Mouse (Mus musculus): ENCODE measurements at regions not wholly inside any gene's neighbourhood (a gene's known extent, or its start where the extent isn't known, plus 50 kb on each side); places are given as distances from the start of the nearest gene placed in this dataset.

GRCm38 (mm10) chr3:39265606-39266005 is 378.9 kb downstream of the Fat4 start:
- no peaks in the 10 kb centered on the region for H3K27me3 ChIP-seq (replicated peaks)

DNA sequence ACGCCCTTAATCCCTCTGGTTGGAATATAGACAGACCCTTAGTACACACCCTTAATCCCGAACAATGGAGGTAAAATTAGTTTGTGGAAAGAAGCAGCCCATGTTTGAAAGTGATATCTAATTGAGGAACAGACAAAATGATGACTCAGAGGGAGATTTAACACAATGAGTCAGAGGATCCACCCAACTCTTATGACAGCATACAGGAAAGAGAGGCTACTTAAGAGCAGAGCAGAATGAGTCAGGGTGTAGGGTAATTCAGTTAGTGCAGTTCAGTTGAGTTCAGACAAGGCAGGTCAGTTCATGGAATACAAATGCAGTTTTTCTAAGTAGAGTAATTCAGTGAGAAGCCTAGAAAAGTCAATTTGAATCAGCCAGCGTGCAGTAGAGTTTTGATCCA is 382.6 kb downstream of the Fat4 start:
- no peaks in the 10 kb centered on the region for H3K36me3 ChIP-seq (replicated peaks in 1 of 2; ENCODE audit: control insufficient read depth in 1 of 2, insufficient read depth in 1 of 2, low read length in 1 of 2)
- peak overlapping the region; percentile 44; the same call in 1 of the 2 replicates for H3K4me2 ChIP-seq (ENCODE audit: insufficient read depth, low read depth, poor library complexity, severe bottlenecking)
- no peak overlapping the region for H3K4me3 ChIP-seq (replicated peaks in 1 of 3; ENCODE audit: low read depth in 2 of 3, low read length in 2 of 3, poor library complexity in 1 of 3)
- no peaks in the 10 kb centered on the region for H3K27me3 ChIP-seq (replicated peaks)
- peaks cover 0 to 25% of the 10 kb centered on the region in 2 experiments; a peak in 2 of 4 replicates for H3K4me1 ChIP-seq (ENCODE audit: control insufficient read depth in 1 of 2, insufficient read depth in 2 of 2)
- in situ Hi-C loops (cut with MboI; ENCODE audit: low pct_ligation_motif_present, low pct_unique_long_range_greater_than_20kb, low sequenced_read_pairs) (no loop called here), dilution Hi-C loops (cut with MboI; ENCODE audit: extremely low pct_ligation_motif_present, extremely low pct_unique_long_range_greater_than_20kb, low sequenced_read_pairs) (no loop called here)
- H3K9ac ChIP-seq (ENCODE audit: insufficient read depth, low read depth) = no peak overlapping the region
- H3K79me2 ChIP-seq (replicated peaks; ENCODE audit: control insufficient read depth, extremely low read depth, insufficient read depth, poor library complexity, severe bottlenecking) = no peaks in the 10 kb centered on the region
- peak; percentile 82 for DNase-seq (ENCODE audit: extremely low read depth)
- no peaks in the 10 kb centered on the region for H3K9me3 ChIP-seq (replicated peaks; ENCODE audit: low read length)
- no peak overlapping the region for H3K27ac ChIP-seq (ENCODE audit: insufficient read depth, low read depth)
- TF ChIP-seq MAZ (IDR thresholded peaks at IDR 0.05; ENCODE audit: low read depth, low read length) (no peak), CHD2 (IDR thresholded peaks at IDR 0.05; ENCODE audit: low read length) (peak; percentile 37; the same call in 1 of the 2 replicates), MAX (IDR thresholded peaks at IDR 0.05; ENCODE audit: low read length) (no peak), USF2 (conservative IDR thresholded peaks at IDR 0.05; ENCODE audit: low read depth, low read length) (no peak), MEF2A (IDR thresholded peaks at IDR 0.05; ENCODE audit: borderline replicate concordance, low read depth, low read length) (peak; percentile 71; the same call in 1 of the 2 replicates), MYC (IDR thresholded peaks at IDR 0.05; ENCODE audit: low read depth, low read length) (no peak), E2F4 (IDR thresholded peaks at IDR 0.05; ENCODE audit: insufficient replicate concordance, low read depth, low read length) (no peak), ZNF384 (IDR thresholded peaks at IDR 0.05; ENCODE audit: low read depth, low read length) (peak; percentile 17; the same call in 1 of the 2 replicates), RAD21 (IDR thresholded peaks at IDR 0.05; ENCODE audit: low read depth, low read length) (no peak), JUND (conservative IDR thresholded peaks at IDR 0.05; ENCODE audit: low read depth, low read length) (peak; percentile 93), TBP (conservative IDR thresholded peaks at IDR 0.05; ENCODE audit: low read depth, low read length) (0 out of 2 replicates have a peak, but pooled peaks have one; percentile 31), TCF12 (IDR thresholded peaks at IDR 0.05; ENCODE audit: low read depth, low read length) (no peak), USF1 (IDR thresholded peaks at IDR 0.05; ENCODE audit: low read depth, low read length) (no peak), MXI1 (IDR thresholded peaks at IDR 0.05; ENCODE audit: low read depth, low read length) (no peak), SIN3A (IDR thresholded peaks at IDR 0.05; ENCODE audit: low read length) (no peak; the same call in 1 of the 2 replicates), KAT2A (IDR thresholded peaks at IDR 0.05; ENCODE audit: insufficient replicate concordance, low read length) (no peak), POLR2A (IDR thresholded peaks at IDR 0.05; ENCODE audit: low read depth, low read length) (no peak), EP300 (IDR thresholded peaks at IDR 0.05; ENCODE audit: low read length) (peak; percentile 93), IRF4 (IDR thresholded peaks at IDR 0.05; ENCODE audit: low read depth, low read length) (peak; percentile 93), CHD1 (IDR thresholded peaks at IDR 0.05; ENCODE audit: low read depth, low read length) (no peak), POLR2AphosphoS2 (IDR thresholded peaks at IDR 0.05; ENCODE audit: low read depth, low read length) (no peak), PAX5 (IDR thresholded peaks at IDR 0.05; ENCODE audit: low read length) (no peak), ELF1 (IDR thresholded peaks at IDR 0.05; ENCODE audit: low read depth, low read length) (no peak), ZKSCAN1 (IDR thresholded peaks at IDR 0.05; ENCODE audit: borderline replicate concordance, low read depth, low read length) (no peak), ZC3H11A (IDR thresholded peaks at IDR 0.05; ENCODE audit: low read depth, low read length) (no peak), UBTF (IDR thresholded peaks at IDR 0.05; ENCODE audit: low read depth, low read length) (no peak), CTCF (conservative IDR thresholded peaks at IDR 0.05 in 1 of 2, IDR thresholded peaks at IDR 0.05 in 1 of 2; ENCODE audit: low read depth in 2 of 2, low read length in 2 of 2) (no peak), NRF1 (IDR thresholded peaks at IDR 0.05; ENCODE audit: low read depth, low read length) (no peak), BHLHE40 (IDR thresholded peaks at IDR 0.05; ENCODE audit: low read depth, low read length) (peak; percentile 48)

More at GRCm38 (mm10) chr3:39265606-39266005, 378.9 kb downstream of the Fat4 start:
- no peak for TF ChIP-seq CTCF (conservative IDR thresholded peaks at IDR 0.05 in 1 of 2, IDR thresholded peaks at IDR 0.05 in 1 of 2; ENCODE audit: low read depth in 2 of 2, low read length in 2 of 2)
- TF ChIP-seq POLR2AphosphoS2 (IDR thresholded peaks at IDR 0.05; ENCODE audit: low read depth, low read length) = no peak
- no peak for TF ChIP-seq PAX5 (IDR thresholded peaks at IDR 0.05; ENCODE audit: low read length)
- TF ChIP-seq ZMIZ1 (IDR thresholded peaks at IDR 0.05; ENCODE audit: low read depth, low read length) = no peak
- no peak for TF ChIP-seq JUN (IDR thresholded peaks at IDR 0.05; ENCODE audit: insufficient read depth, low read depth, low read length)
- no peak for TF ChIP-seq E2F4 (IDR thresholded peaks at IDR 0.05; ENCODE audit: insufficient replicate concordance, low read depth, low read length)
- TF ChIP-seq ZC3H11A (IDR thresholded peaks at IDR 0.05; ENCODE audit: low read depth, low read length) = no peak
- no peak for TF ChIP-seq POLR2A (IDR thresholded peaks at IDR 0.05; ENCODE audit: low read depth, low read length)
- TF ChIP-seq CHD2 (IDR thresholded peaks at IDR 0.05; ENCODE audit: low read length) = no peak
- TF ChIP-seq MAX (IDR thresholded peaks at IDR 0.05; ENCODE audit: low read length) = no peak
- no peak for TF ChIP-seq MAFK (IDR thresholded peaks at IDR 0.05; ENCODE audit: insufficient replicate concordance, low read length)
- no peak for TF ChIP-seq HCFC1 (IDR thresholded peaks at IDR 0.05; ENCODE audit: low read depth, low read length)
- no peak for TF ChIP-seq MYC (IDR thresholded peaks at IDR 0.05; ENCODE audit: low read depth, low read length)
- no peak for TF ChIP-seq JUND (conservative IDR thresholded peaks at IDR 0.05; ENCODE audit: low read depth, low read length)
- no peak for TF ChIP-seq TCF12 (IDR thresholded peaks at IDR 0.05; ENCODE audit: low read depth, low read length)
- H3K4me3 ChIP-seq (replicated peaks in 1 of 3; ENCODE audit: low read depth in 2 of 3, low read length in 2 of 3, poor library complexity in 1 of 3) = no peak overlapping the region
- no peaks in the 10 kb centered on the region for H3K36me3 ChIP-seq (replicated peaks in 1 of 2; ENCODE audit: control insufficient read depth in 1 of 2, insufficient read depth in 1 of 2, low read length in 1 of 2)
- dilution Hi-C loops (cut with MboI; ENCODE audit: extremely low pct_ligation_motif_present, extremely low pct_unique_long_range_greater_than_20kb, low sequenced_read_pairs) (no loop called here), in situ Hi-C loops (cut with MboI; ENCODE audit: low pct_ligation_motif_present, low pct_unique_long_range_greater_than_20kb, low sequenced_read_pairs) (no loop called here)
- H3K4me2 ChIP-seq (ENCODE audit: insufficient read depth, low read depth, poor library complexity, severe bottlenecking) = no peak overlapping the region
- H3K9ac ChIP-seq (ENCODE audit: insufficient read depth, low read depth) = no peak overlapping the region
- no peak overlapping the region for H3K27ac ChIP-seq (ENCODE audit: insufficient read depth, low read depth)
- DNase-seq (ENCODE audit: extremely low read depth) = no peak
- H3K9me3 ChIP-seq (replicated peaks; ENCODE audit: low read length) = no peaks in the 10 kb centered on the region
- peaks cover 0 to 34% of the 10 kb centered on the region in 2 experiments; a peak in 2 of 4 replicates for H3K4me1 ChIP-seq (ENCODE audit: control insufficient read depth in 1 of 2, insufficient read depth in 2 of 2)
- no peaks in the 10 kb centered on the region for H3K79me2 ChIP-seq (replicated peaks; ENCODE audit: control insufficient read depth, extremely low read depth, insufficient read depth, poor library complexity, severe bottlenecking)
